Mouse (Mus musculus): Measurements from ENCODE around the gene Atg7. TPM values are rescaled to one million over a fixed set of nuclear protein-coding genes. Genes with fewer than 3 reads are reported as not detected.

Atg7 gene
- total RNA-seq, 2 experiments from 2014 or later, result 24.7 to 26.5 TPM

DNA sequence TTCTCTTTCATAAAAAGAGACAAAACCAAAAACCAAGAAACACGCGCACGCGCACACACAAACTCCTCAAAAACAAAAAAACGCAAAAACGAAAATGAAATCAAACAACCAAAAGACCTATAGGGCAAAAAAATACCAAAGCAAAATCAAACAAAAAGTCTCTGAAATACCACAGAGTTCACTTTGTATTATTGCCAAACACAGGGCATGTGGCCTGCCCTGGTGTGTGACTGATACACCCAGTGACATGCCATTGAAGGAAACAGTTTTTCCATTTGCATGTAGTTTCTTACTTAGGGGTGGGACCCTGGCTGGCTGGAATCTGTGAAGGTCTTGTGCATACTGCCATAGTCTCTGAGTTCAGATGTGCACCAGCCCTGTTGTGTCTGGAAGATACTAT, 264.6 kb downstream of the Atg7 start:
- DNase-seq (ENCODE audit: low spot score in 2 of 2), result no peak
- Histone ChIP-seq H3K27ac (no peak overlapping the region), H3K4me3 (no peak overlapping the region)
- TF ChIP-seq CTCF (conservative IDR thresholded peaks at IDR 0.05), result no peak

DNA sequence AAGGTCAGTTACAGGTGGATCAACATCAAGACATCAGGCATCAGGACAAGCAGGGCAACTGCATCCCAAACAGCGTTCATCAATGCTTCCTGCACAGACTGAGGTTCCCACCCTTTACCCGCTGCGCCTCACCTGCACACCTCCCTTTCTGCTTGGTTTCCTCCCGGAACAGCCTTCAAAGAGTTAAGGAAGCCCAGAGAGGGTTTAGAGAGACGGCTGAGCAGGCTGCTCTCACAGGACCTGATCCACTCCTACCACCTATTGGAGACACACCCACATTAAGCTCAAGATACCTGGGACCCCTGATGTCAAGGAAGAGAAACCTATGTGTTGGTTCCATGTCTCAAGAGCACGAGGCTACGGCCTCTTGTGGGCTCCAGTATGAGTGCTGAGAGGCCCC, 266.9 kb downstream of the Atg7 start:
- Histone ChIP-seq H3K4me3 (no peak overlapping the region), H3K27ac (no peak overlapping the region)
- DNase-seq (ENCODE audit: low spot score in 2 of 2), result no peak
- no peak for TF ChIP-seq CTCF (conservative IDR thresholded peaks at IDR 0.05)

Other genes starting within 250 kb of the Atg7 start
- 1 to 10 TPM; 4.2 to 5.3 TPM for gene Hrh1, start 245.2 kb upstream of the Atg7 start, total RNA-seq (2021)

All from layer of hippocampus, adult 2 months (tissue).